Mouse (Mus musculus): ENCODE measurements around the gene 2210408I21Rik.

Gene 2210408I21Rik

DNA sequence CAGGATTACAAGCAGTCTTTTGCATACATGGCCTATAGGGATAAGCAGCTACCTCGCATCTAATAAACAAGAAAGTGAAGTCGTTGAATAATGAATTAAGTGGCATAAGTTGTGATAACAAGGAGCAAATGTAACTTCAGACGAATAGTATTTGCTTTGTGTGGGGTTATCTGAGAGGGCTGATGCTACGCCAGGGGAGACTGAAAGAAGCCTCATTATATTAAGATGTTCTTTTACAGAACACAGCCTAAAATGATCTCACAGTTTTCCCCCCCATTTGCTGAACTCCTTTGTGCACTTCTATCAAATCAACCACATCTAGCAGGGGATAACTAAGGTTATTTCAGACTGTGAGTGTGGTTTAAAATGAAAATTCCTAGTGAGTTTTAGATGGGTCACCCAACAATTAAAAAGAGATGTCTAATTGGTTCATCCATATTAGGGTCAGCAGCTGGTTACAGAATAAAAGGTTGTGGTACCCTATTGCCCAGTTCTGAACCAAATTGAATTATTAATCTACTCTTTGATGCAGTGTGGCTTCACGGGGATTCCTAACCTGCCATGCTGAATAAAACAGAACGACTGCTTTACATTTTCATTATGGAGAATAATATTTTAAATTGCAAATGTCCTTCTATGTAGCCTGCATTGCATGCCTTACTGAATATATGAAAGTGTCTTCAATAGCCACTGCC, 343.2 kb downstream of the 2210408I21Rik start:
- DNase-seq (ENCODE audit: low spot score in 2 of 2): no peak

DNA sequence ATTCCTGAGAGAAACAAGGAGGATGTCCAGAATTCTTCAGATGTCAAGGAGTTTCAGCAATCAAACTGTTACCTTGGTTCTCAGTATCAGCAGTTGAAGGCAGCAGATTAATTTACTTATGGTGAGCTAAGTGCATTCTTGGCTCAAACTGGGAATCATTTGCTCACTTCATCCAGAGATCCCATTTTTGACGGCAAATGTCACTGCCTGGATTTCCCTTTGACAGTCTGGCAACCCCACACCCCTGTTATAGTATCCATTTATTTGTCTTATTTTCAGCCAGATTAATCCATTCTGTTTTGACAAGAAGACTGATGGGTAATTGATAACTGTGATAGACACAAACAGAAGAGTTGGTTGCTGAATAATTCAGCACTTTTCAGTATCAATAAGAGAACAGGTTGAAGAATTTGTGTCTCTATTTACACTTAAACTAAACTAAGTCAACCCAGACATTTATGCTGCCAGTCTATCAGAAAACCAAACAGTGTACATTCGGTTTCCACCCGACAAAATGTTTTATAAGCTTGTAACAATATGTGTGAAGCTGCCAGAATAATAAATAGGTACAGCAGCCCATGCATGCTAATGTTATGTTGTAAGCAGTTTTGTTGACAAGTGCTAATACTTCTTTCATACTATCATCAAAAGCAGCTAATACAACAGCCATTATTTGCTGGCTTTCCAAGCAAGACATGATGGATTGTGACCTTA, 354.8 kb downstream of the 2210408I21Rik start:
- no peak for DNase-seq (ENCODE audit: low spot score in 2 of 2)

DNA sequence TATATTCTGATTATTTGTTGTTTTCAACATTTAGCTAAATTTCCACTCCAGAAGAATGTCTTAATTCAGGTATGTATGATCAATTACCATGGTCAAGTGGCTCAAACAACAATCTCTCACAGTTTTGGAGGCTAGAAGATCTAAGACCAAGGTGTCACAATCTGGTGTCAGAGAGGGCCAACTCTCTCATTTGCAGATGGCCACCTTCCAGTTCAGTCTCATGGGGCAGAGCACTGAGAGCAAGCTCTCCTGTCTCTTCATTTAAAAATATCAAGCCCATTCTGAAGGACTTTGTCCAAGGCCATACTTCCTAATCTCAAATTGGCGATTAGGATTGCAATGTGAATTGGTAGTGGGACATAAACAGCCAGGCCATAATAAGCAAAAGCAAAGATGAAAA, 378.7 kb downstream of the 2210408I21Rik start:
- no peak for DNase-seq (ENCODE audit: low spot score in 2 of 2)

DNA sequence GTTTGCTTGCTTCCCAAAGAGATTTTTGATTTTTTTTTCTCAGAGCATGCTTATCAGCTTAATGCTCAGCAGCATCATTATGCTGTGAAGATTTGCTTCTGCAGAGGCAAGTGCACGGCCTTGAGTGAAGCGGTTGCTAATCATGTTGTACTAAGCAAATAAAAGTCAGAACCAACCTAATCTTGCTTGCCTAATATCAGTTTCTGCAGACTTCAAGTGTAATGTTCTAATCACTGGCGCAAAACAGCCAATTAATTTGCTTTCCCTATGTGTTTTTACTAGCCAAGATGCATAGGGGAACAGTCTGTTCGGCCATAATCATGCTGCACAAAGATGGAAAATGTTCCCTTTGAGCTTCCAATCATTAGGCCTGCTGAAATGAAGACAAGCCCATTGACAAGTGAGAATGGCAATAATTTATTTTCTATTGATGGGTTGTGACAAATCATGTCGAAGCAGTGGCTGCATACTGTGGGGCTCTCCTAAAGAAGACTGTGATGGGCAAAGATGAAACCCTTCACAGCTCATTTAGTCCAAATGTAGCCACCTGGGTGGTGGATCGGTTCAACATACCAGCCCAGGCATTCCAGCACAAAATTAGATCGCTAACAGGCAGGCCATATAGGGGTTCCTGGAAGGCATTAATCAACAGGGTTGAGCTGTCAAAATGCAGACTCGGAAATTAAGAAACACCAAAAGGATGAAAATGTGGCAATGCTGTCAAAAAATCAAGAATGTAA, 393.8 kb downstream of the 2210408I21Rik start:
- no peak for DNase-seq (ENCODE audit: low spot score in 2 of 2)

DNA sequence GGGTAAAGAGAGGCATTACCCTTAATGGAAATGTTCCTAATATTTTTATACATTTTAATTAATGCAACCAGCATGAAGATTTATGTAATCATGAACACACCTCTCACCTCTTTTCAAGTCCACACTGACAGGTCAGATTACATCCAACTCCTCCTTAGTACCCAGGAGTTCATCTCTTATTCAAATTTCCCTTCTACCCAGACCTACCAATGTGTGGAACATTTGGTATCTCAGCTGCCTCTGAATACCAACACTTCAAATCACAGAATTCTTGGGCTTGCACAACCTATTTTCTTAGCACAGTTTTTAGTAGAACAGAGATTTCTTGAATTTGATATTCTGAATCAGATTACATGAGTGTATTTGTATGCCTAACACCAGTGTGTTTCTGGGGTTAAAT, 394.4 kb downstream of the 2210408I21Rik start:
- DNase-seq (ENCODE audit: low spot score in 2 of 2): no peak

DNA sequence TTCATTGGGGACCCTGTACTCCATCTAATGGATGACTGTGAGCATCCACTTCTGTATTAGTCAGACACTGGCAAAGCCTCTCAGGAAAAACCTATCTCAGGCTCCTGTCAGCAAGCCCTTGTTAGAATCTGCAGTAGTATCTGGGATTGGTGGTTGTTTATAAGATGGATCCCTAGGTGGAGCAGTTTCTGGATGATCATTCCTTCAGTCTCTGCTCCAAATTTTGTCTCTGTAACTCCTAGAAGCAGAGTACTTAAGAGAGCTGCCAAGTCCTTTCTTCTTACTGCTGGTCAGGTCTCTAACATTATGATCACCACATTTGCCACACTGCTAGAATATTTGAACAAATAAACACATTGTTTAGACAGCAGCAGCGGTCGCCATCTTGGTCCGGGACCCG, 402.1 kb downstream of the 2210408I21Rik start:
- no peak for DNase-seq (ENCODE audit: low spot score in 2 of 2)

DNA sequence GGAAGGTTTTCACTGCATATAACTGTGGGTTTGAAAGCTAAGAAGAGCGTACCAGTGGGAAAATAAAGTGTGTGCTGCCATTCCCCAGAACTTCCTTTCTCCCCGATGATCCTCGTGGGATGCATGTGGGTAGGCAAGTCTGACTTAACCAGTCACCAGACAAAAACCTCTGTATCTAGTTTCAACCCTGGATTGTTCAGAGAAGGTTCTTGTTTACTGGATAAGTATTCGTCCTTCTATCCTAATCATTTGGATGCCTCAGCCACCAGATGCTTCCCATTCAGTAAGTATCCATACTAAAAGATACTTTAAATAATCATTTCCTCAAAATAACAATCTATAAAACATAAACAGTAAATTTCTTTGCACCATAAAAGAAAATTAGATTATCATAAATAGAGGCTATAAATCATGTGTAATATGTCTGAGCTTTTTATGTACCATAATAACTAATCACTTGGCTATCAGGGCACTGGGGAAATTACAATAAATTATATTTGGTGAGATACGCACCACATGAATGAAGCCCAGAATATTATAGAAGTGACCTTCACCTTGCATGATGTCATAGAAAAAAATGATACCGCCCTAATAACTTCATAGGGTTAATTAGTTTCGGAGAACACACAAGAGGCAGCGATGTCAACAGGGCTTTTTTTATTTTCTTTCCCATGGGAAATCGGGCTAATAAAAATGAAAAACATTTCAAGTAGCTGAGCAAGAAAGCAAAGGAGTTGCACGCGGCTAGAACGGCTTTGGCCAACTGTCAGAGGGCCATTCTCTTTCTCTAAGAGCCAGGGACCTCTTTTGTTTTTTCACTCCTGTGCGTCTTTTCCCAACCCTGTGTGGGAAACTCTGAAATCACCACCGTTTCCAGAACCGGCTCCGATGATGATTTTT, 412.4 kb downstream of the 2210408I21Rik start:
- no peak for DNase-seq (ENCODE audit: low spot score in 2 of 2)

DNA sequence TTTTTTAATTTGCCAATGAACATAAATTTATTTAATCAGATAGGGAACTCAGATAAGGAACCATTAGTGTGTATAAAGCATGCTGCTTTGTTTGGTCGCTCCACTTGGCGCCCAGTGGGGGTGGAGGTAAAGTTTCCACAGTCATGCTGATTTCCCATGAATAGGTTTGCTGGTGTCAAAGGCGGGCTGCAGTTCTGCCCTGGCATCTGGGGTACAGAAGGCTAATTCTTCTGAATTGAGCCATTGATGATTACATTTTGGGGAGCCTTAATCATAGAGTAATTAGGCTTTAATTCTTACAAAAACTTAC, 413.0 kb downstream of the 2210408I21Rik start:
- no peak for DNase-seq (ENCODE audit: low spot score in 2 of 2)

DNA sequence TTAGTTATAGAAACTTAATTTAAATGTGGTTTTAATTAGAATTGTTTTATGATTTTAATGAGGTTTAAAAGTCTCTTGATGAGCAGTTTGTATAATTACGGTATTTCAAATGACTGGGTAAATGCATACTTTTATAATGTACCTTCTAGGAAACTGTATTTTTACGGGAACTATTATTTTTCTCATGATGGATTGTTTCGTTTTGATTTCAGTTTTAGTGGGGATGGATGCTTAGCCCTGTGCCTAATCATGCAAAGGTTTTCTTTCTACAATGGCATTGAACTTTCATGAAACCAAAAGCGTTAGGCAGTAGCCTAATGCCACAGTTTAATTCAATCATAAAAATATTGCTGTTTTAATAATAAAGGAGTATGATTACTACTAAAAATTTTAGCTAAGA, 413.4 kb downstream of the 2210408I21Rik start:
- no peak for DNase-seq (ENCODE audit: low spot score in 2 of 2)

DNA sequence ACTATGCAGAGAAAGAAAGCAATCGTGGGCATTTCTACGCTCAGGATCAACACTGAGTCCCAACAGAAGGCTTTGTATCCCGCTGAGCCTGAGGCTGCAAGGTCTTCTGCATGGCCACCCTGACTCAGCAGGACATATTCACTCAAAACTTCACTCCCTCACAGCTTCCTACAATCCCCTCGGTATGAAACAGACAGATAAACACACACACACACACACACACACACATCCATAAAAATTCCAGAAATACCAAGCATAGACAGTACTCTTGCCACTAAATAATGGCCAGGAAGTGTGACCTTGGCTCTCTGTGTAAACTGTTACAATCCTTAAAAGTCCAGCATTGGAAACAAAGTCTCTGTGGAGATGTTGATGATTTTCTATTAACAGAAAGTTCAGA, 458.7 kb downstream of the 2210408I21Rik start:
- no peak for DNase-seq (ENCODE audit: low spot score in 2 of 2)

DNA sequence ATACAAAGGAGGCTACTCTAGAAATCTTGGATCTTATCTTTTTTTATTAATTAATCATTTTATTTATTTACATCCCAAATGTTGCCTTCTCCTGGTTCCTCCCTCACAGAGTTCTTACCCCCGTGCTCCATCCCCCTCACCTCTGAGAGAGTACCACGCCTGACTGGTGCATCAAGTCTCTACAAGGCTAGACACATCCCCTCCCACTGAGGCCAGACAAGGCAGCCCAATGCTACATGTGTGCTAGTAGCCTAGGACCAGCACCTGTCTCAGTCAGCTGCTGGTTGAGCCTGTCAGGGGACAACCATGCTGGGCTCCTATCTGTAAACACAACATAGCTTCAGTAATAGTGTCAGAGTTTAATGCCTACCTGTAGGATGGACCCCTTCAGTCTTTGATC, 480.0 kb downstream of the 2210408I21Rik start:
- DNase-seq (ENCODE audit: low spot score in 2 of 2): no peak
